Mouse (Mus musculus): ENCODE data around the gene Cxcr5.
A peak's percentile ranks its signal among the peaks of the same experiment; 100 is the strongest.

Gene Cxcr5

GRCm38 (mm10) chr9:44482112-44482511 is 79.6 kb downstream of the Cxcr5 start:
- DNase-seq (ENCODE audit: inconsistent age in 2 of 2, low spot score in 1 of 2), result no peak

GRCm38 (mm10) chr9:44479628-44480428 is 81.8 kb downstream of the Cxcr5 start:
- DNase-seq (ENCODE audit: inconsistent age in 2 of 2, low spot score in 1 of 2), result peak; percentile 92 to 96

- peak; percentile 88 to 94 for DNase-seq (ENCODE audit: inconsistent age in 2 of 2, low spot score in 1 of 2)
Measured at GRCm38 (mm10) chr9:44478959-44479605, 82.6 kb downstream of the Cxcr5 start.

GRCm38 (mm10) chr9:44478229-44478921 is 83.3 kb downstream of the Cxcr5 start:
- peak; percentile 62 to 83 for DNase-seq (ENCODE audit: inconsistent age in 2 of 2, low spot score in 1 of 2)

GRCm38 (mm10) chr9:44477339-44478228 is 84.1 kb downstream of the Cxcr5 start:
- peak; percentile 39 to 89 for DNase-seq (ENCODE audit: inconsistent age in 2 of 2, low spot score in 1 of 2)

- no peak for DNase-seq (ENCODE audit: inconsistent age in 2 of 2, low spot score in 1 of 2)
Measured at GRCm38 (mm10) chr9:44475936-44476335, 85.7 kb downstream of the Cxcr5 start.

GRCm38 (mm10) chr9:44474327-44474726 is 87.3 kb downstream of the Cxcr5 start:
- peak in 1 of 2 experiments; percentile 46 for DNase-seq (ENCODE audit: inconsistent age in 2 of 2, low spot score in 1 of 2)

GRCm38 (mm10) chr9:44473184-44473583 is 88.5 kb downstream of the Cxcr5 start:
- no peak for DNase-seq (ENCODE audit: inconsistent age in 2 of 2, low spot score in 1 of 2)

GRCm38 (mm10) chr9:44468800-44469199 is 92.9 kb downstream of the Cxcr5 start:
- no peak for DNase-seq (ENCODE audit: inconsistent age in 2 of 2, low spot score in 1 of 2)

GRCm38 (mm10) chr9:44468224-44468623 is 93.5 kb downstream of the Cxcr5 start:
- no peak for DNase-seq (ENCODE audit: inconsistent age in 2 of 2, low spot score in 1 of 2)

- no peak for DNase-seq (ENCODE audit: inconsistent age in 2 of 2, low spot score in 1 of 2)
Measured at GRCm38 (mm10) chr9:44461950-44462349, 99.7 kb downstream of the Cxcr5 start.
